Mouse (Mus musculus): ENCODE data around the gene Wnt3. TPM values are rescaled to one million over a fixed set of nuclear protein-coding genes. Genes with fewer than 3 reads are reported as not detected.
A peak's percentile ranks its signal among the peaks of the same experiment; 100 is the strongest.

Wnt3 gene
- 0.14 and 0.23 TPM in 2 replicates for polyA plus RNA-seq (2014; fragmentation: Nextera tagmentation; extraction: Ambion mirVana)

DNA sequence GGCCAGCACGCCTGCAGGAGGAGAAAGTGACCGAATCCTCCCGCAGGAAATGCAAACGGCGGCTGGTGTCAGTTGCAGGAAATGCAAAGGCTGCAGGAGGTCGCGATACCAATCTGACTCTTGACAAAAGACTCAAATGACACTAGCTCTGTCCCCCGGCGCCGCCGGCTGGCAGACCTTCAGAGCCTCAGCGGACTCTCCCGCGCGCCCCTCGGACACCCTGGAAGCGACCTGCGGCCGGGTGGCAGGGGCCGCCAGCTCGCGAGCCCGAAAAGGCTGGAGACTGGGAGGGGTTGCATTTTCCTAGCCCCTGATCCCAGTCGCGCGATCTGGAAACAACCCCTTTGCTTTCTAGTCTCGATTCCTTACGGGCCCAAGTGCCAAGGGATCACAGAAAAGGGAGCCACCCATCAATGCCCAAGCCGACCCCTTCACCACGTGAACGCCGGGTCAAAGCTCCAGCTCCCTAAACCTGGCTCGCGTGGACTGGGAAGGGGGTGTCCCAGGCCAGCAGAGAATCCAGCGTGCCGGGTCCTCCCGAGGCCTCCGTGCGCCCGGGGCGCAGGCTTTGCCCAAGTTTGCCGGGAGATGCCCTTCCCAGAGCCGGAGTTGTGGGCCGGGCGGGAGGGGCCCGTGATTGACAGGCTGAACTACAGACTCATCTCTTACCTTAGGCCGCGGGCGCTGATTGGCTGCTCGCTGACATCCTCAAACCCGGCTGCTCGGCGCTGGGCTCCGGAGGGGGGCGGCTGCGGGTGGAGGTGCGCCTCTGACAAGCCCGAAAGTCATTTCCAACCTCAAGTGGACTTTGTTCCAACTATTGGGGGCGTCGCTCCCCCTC, at the start of gene Wnt3:
Wnt3 (plus strand) TSS at position 764 of the 841 bp plus-strand sequence.
- Histone ChIP-seq H3K4me1 (ENCODE audit: control insufficient read depth, insufficient read depth, low read length) (peaks cover 9% of the 10 kb centered on the region), H3K27me3 (ENCODE audit: control insufficient read depth, insufficient read depth, low read length) (peaks cover 92% of the 10 kb centered on the region), H3K9ac (ENCODE audit: low read depth, low read length) (no peak within 1 kb of the TSS), H3K36me3 (ENCODE audit: control insufficient read depth, insufficient read depth, low read length) (no peaks in the 10 kb centered on the region), H3K9me3 (replicated peaks; ENCODE audit: control insufficient read depth, low read length) (no peaks in the 10 kb centered on the region), H3K27ac (ENCODE audit: low read depth, low read length) (no peak within 1 kb of the TSS), H3K4me2 (peak within 1 kb of the TSS; percentile 63), H3K4me3 (ENCODE audit: low read depth, low read length) (peak within 1 kb of the TSS; percentile 33)
- WGBS (ENCODE audit: insufficient replicate concordance) = under 1% methylated on average over 60 of the region's 60 CpGs
- ATAC-seq (replicated peaks; ENCODE audit: insufficient number of reproducible peaks, low FRiP score, low TSS enrichment) = no peak

DNA sequence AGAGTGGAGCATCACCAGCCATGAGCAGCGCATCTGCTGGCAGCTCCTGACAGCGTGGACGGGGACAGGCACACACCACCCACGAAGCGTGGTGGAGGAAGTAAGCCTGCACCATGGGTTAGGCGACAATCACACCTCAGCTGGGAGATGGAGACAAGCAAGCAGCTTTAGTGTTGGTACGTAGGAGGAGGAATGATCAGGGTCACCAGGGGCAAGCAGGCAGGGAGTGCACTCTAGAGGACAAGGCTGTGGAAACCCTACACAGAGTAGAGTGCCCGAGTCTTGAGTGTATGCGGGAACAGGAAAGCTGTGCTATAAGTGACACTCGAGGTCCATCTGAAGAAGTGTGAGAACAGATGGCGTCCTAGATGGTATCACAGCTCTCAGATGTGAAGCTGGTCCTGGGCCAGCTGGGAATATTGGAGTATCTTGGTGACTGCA, 49.6 kb upstream of the Wnt3 start:
- ATAC-seq (replicated peaks; ENCODE audit: insufficient number of reproducible peaks, low FRiP score, low TSS enrichment) = no peak

DNA sequence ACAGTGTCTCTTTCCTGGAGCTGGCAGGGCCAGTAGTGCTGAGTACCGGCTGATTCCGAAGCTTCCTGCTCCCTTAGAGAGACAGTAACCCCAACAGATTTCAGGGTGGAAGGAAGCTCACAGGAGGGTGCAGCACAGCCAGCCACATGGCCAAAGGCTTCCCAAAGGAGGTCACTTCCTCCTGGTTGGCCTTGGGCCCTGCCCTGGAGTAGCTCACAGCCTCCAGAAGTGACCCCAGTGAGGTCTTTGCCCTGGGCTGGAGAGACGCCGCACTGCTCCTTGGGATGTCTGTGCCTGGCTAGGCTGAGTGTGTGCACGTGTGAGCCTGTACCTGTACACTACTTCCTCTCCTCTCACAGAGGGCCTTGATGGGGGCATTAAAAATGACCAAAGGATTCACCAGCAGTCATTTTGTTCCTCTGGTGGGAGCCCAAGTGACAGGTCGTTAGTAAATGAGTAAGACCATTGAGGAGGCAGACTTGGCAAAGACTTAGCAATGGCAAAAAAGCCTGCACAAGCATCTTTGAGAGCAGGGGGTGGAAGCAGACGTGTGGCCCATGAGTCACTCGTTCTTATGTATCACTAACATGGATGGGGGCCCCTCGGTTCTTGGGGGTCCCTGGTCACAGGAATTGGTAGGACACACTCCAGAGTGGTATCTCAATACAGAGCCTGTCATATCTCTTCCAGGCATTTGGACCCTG, 44.5 kb upstream of the Wnt3 start:
- no peaks in the 10 kb centered on the region for H3K36me3 ChIP-seq (ENCODE audit: control insufficient read depth, insufficient read depth, low read length)
- peaks cover 15% of the 10 kb centered on the region for H3K27me3 ChIP-seq (ENCODE audit: control insufficient read depth, insufficient read depth, low read length)
- no peaks in the 10 kb centered on the region for H3K9me3 ChIP-seq (replicated peaks; ENCODE audit: control insufficient read depth, low read length)
- peaks cover 4% of the 10 kb centered on the region for H3K4me1 ChIP-seq (ENCODE audit: control insufficient read depth, insufficient read depth, low read length)
- WGBS (ENCODE audit: insufficient replicate concordance) = 63% methylated on average over 9 of the region's 9 CpGs
- H3K4me3 ChIP-seq (ENCODE audit: low read depth, low read length) = no peak overlapping the region
- no peak overlapping the region for H3K9ac ChIP-seq (ENCODE audit: low read depth, low read length)
- ATAC-seq (replicated peaks; ENCODE audit: insufficient number of reproducible peaks, low FRiP score, low TSS enrichment) = no peak
- no peak overlapping the region for H3K27ac ChIP-seq (ENCODE audit: low read depth, low read length)
- H3K4me2 ChIP-seq = no peak overlapping the region

More for the DNA sequence above, 49.6 kb upstream of the Wnt3 start:
- WGBS (ENCODE audit: insufficient replicate concordance) = 64% methylated on average over 11 of the region's 11 CpGs
- Histone ChIP-seq H3K27ac (ENCODE audit: low read depth, low read length) (no peak overlapping the region), H3K9me3 (replicated peaks; ENCODE audit: control insufficient read depth, low read length) (no peaks in the 10 kb centered on the region), H3K27me3 (ENCODE audit: control insufficient read depth, insufficient read depth, low read length) (peaks cover 2% of the 10 kb centered on the region; the same call in 1 of the 2 replicates), H3K4me2 (no peak overlapping the region), H3K9ac (ENCODE audit: low read depth, low read length) (no peak overlapping the region), H3K4me1 (ENCODE audit: control insufficient read depth, insufficient read depth, low read length) (peaks cover 9% of the 10 kb centered on the region; the same call in 1 of the 2 replicates), H3K4me3 (ENCODE audit: low read depth, low read length) (no peak overlapping the region), H3K36me3 (ENCODE audit: control insufficient read depth, insufficient read depth, low read length) (no peaks in the 10 kb centered on the region)

DNA sequence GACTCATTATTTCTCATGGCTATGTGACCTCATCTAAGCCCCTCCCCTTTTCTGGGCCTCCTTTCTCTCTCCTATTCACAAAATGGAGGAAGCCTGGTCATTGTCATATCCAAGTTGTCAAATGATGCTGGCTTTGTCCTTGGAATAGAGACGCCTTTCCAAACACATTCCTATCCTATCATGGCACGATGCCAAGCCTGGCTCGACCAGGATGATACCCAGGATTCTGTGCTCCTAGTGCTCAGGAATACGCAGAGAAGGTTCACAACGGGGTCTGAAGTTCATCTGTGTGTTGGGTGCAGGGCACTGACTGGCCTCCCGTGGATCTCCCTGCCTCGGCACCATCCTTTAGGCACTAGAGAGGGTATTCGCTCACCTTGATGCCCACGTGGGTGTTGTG, 42.4 kb upstream of the Wnt3 start:
- Histone ChIP-seq H3K9me3 (replicated peaks; ENCODE audit: control insufficient read depth, low read length) (no peaks in the 10 kb centered on the region), H3K36me3 (ENCODE audit: control insufficient read depth, insufficient read depth, low read length) (no peaks in the 10 kb centered on the region), H3K27me3 (ENCODE audit: control insufficient read depth, insufficient read depth, low read length) (peaks cover 15% of the 10 kb centered on the region), H3K4me1 (ENCODE audit: control insufficient read depth, insufficient read depth, low read length) (peaks cover 4% of the 10 kb centered on the region), H3K9ac (ENCODE audit: low read depth, low read length) (no peak overlapping the region), H3K4me2 (no peak overlapping the region), H3K4me3 (ENCODE audit: low read depth, low read length) (no peak overlapping the region), H3K27ac (ENCODE audit: low read depth, low read length) (no peak overlapping the region)
- WGBS (ENCODE audit: insufficient replicate concordance) = 67% methylated on average over 9 of the region's 9 CpGs
- no peak for ATAC-seq (replicated peaks; ENCODE audit: insufficient number of reproducible peaks, low FRiP score, low TSS enrichment)

DNA sequence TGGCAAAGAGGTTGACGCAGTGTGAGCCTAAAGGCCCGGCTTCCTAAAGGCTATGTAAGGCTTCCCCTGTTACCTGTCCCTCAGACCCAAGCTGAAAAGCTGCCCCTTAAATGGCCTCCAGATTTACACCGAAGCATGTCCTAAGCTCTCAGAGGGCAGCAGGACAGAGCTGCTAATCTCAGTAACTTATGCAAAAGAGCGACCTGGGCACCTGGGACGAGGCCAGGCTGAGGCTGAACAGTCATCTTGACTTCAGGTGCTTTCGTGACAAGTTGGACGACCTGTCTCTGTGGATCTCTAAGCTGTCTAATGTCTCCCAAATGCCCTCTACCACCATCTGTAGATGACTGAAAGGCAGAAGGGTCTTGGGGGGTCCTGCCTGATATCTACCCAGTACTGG, 41.6 kb upstream of the Wnt3 start:
- WGBS (ENCODE audit: insufficient replicate concordance) = 84% methylated on average over 7 of the region's 7 CpGs
- Histone ChIP-seq H3K9ac (ENCODE audit: low read depth, low read length) (no peak overlapping the region), H3K27me3 (ENCODE audit: control insufficient read depth, insufficient read depth, low read length) (peaks cover 15% of the 10 kb centered on the region), H3K4me3 (ENCODE audit: low read depth, low read length) (no peak overlapping the region), H3K36me3 (ENCODE audit: control insufficient read depth, insufficient read depth, low read length) (no peaks in the 10 kb centered on the region), H3K9me3 (replicated peaks; ENCODE audit: control insufficient read depth, low read length) (no peaks in the 10 kb centered on the region), H3K27ac (ENCODE audit: low read depth, low read length) (no peak overlapping the region), H3K4me2 (no peak overlapping the region), H3K4me1 (ENCODE audit: control insufficient read depth, insufficient read depth, low read length) (peaks cover 4% of the 10 kb centered on the region)
- no peak for ATAC-seq (replicated peaks; ENCODE audit: insufficient number of reproducible peaks, low FRiP score, low TSS enrichment)

DNA sequence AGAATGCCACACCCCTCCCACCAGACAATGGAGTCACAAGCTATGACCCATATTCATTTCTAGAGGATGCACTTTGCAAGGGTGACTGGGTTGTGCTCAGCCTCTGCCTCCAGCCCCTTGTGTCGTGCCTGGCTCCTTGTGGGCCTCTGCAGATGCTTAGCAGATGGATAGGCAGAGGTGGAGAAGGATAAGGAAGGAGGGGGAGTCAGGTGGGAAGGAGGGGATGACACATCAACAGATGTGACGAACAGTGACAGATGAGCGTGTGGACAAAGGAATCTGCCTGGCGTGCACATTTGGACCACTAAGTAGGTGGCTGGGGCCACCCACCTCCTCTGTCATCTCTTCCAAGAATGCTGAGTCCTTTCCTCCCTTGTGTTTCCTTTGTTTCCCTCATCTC, 40.9 kb upstream of the Wnt3 start:
- no peak overlapping the region for H3K9ac ChIP-seq (ENCODE audit: low read depth, low read length)
- ATAC-seq (replicated peaks; ENCODE audit: insufficient number of reproducible peaks, low FRiP score, low TSS enrichment) = no peak
- no peak overlapping the region for H3K27ac ChIP-seq (ENCODE audit: low read depth, low read length)
- 60% methylated on average over 4 of the region's 4 CpGs for whole genome bisulfite sequencing (ENCODE audit: insufficient replicate concordance)
- H3K4me1 ChIP-seq (ENCODE audit: control insufficient read depth, insufficient read depth, low read length) = peaks cover 4% of the 10 kb centered on the region
- H3K36me3 ChIP-seq (ENCODE audit: control insufficient read depth, insufficient read depth, low read length) = no peaks in the 10 kb centered on the region
- H3K4me2 ChIP-seq = no peak overlapping the region
- no peaks in the 10 kb centered on the region for H3K9me3 ChIP-seq (replicated peaks; ENCODE audit: control insufficient read depth, low read length)
- no peak overlapping the region for H3K4me3 ChIP-seq (ENCODE audit: low read depth, low read length)
- H3K27me3 ChIP-seq (ENCODE audit: control insufficient read depth, insufficient read depth, low read length) = peaks cover 15% of the 10 kb centered on the region

DNA sequence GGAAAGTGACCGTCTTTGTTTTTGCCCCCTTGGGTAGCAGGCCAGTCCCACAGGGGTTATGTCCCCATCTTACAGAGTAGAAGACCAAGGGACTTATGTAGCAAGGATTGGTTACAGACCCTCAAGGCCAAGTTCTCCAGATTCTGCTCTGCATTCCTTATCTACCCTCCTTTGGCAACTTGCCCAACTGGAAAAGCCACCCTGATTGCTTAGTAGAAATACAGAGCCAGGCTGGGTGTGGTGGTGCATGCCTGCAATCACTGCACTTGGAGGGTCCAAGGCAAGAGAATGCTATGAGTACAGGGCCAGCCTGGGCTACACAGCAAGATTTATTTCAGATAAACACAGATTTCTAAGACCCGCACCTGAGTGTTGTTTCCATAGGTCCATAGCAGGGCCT, 40.0 kb upstream of the Wnt3 start:
- no peak overlapping the region for H3K9ac ChIP-seq (ENCODE audit: low read depth, low read length)
- ATAC-seq (replicated peaks; ENCODE audit: insufficient number of reproducible peaks, low FRiP score, low TSS enrichment) = no peak
- H3K4me3 ChIP-seq (ENCODE audit: low read depth, low read length) = no peak overlapping the region
- WGBS (ENCODE audit: insufficient replicate concordance) = 86% methylated on average over 2 of the region's 2 CpGs
- peaks cover 15% of the 10 kb centered on the region for H3K27me3 ChIP-seq (ENCODE audit: control insufficient read depth, insufficient read depth, low read length)
- H3K4me1 ChIP-seq (ENCODE audit: control insufficient read depth, insufficient read depth, low read length) = peaks cover 4% of the 10 kb centered on the region
- no peaks in the 10 kb centered on the region for H3K36me3 ChIP-seq (ENCODE audit: control insufficient read depth, insufficient read depth, low read length)
- H3K27ac ChIP-seq (ENCODE audit: low read depth, low read length) = no peak overlapping the region
- H3K4me2 ChIP-seq = no peak overlapping the region
- no peaks in the 10 kb centered on the region for H3K9me3 ChIP-seq (replicated peaks; ENCODE audit: control insufficient read depth, low read length)

DNA sequence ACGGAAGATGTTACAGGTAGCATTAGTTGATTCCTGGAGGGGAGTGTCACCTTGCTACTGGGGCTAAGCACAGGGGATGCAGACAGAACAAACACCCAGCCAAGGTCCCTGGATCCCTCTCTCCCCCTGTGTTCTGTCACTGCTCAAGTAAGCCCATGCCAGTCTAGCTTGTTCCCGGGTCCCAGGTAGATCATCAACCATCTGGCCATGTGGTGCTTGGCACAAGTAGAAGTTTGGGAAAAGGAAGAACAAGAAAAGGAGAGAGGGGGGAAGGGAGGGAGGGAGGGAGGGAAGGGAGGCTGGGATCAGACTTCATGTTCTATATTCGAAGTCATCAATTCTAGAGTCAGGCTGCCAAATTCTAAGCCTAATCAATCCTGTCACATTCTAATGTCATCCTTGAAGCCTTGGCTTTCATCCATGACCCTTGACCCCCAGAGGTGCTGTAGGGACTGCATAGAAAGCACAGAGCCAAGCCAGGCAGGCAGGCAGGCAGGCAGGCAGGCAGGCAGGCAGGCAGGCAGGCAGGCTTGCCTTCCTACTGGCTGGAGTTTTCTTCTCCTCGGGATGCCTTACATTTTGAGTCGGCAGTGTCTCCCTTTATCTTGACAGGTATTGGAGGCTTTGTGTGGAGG, 39.4 kb upstream of the Wnt3 start:
- Histone ChIP-seq H3K9me3 (replicated peaks; ENCODE audit: control insufficient read depth, low read length) (no peaks in the 10 kb centered on the region), H3K27ac (ENCODE audit: low read depth, low read length) (no peak overlapping the region), H3K36me3 (ENCODE audit: control insufficient read depth, insufficient read depth, low read length) (no peaks in the 10 kb centered on the region), H3K4me2 (no peak overlapping the region), H3K27me3 (ENCODE audit: control insufficient read depth, insufficient read depth, low read length) (peaks cover 11% of the 10 kb centered on the region), H3K9ac (ENCODE audit: low read depth, low read length) (no peak overlapping the region), H3K4me3 (ENCODE audit: low read depth, low read length) (no peak overlapping the region), H3K4me1 (ENCODE audit: control insufficient read depth, insufficient read depth, low read length) (peaks cover 4% of the 10 kb centered on the region)
- no peak for ATAC-seq (replicated peaks; ENCODE audit: insufficient number of reproducible peaks, low FRiP score, low TSS enrichment)
- 59% methylated on average over 5 of the region's 5 CpGs for WGBS (ENCODE audit: insufficient replicate concordance)

Data from heart, embryonic 11.5 days (tissue).